Mouse (Mus musculus): ENCODE measurements around the gene Rcc2. TPM values are rescaled to one million over a fixed set of nuclear protein-coding genes. Genes with fewer than 3 reads are reported as not detected.

Gene Rcc2
- polyA plus RNA-seq, 1 experiment from 2014 or later = 13.7 TPM

GRCm38 (mm10) chr4:140718436-140718835 is 18.1 kb downstream of the Rcc2 start:
- Histone ChIP-seq H3K27ac (ENCODE audit: low read length) (no peak overlapping the region), H3K27me3 (replicated peaks; ENCODE audit: control insufficient read depth, insufficient read depth, low read length) (no peaks in the 10 kb centered on the region), H3K36me3 (ENCODE audit: control insufficient read depth, insufficient read depth, low read length) (peaks cover 34% of the 10 kb centered on the region), H3K4me1 (ENCODE audit: control insufficient read depth, insufficient read depth, low read length) (peaks cover 3% of the 10 kb centered on the region; the same call in 1 of the 2 replicates), H3K4me3 (ENCODE audit: low read length) (no peak overlapping the region), H3K9ac (ENCODE audit: low read depth, low read length) (no peak overlapping the region), H3K4me2 (ENCODE audit: low read depth, low read length) (no peak overlapping the region), H3K9me3 (ENCODE audit: control insufficient read depth, low read length) (no peaks in the 10 kb centered on the region)
- ATAC-seq = no peak
- 94% methylated on average over 9 of the region's 9 CpGs for WGBS

- no peak overlapping the region for H3K27ac ChIP-seq (ENCODE audit: low read length)
- H3K36me3 ChIP-seq (ENCODE audit: control insufficient read depth, insufficient read depth, low read length) = peaks cover 25% of the 10 kb centered on the region
- no peaks in the 10 kb centered on the region for H3K4me1 ChIP-seq (ENCODE audit: control insufficient read depth, insufficient read depth, low read length)
- H3K27me3 ChIP-seq (replicated peaks; ENCODE audit: control insufficient read depth, insufficient read depth, low read length) = no peaks in the 10 kb centered on the region
- WGBS = 87% methylated on average over 5 of the region's 5 CpGs
- H3K9ac ChIP-seq (ENCODE audit: low read depth, low read length) = no peak overlapping the region
- no peak overlapping the region for H3K4me3 ChIP-seq (ENCODE audit: low read length)
- H3K4me2 ChIP-seq (ENCODE audit: low read depth, low read length) = no peak overlapping the region
- no peak for ATAC-seq
- no peaks in the 10 kb centered on the region for H3K9me3 ChIP-seq (ENCODE audit: control insufficient read depth, low read length)
Observed at GRCm38 (mm10) chr4:140720091-140720490, 19.8 kb downstream of the Rcc2 start.

GRCm38 (mm10) chr4:140721968-140722490 is 21.7 kb downstream of the Rcc2 start:
- H3K9ac ChIP-seq (ENCODE audit: low read depth, low read length) = no peak overlapping the region
- H3K36me3 ChIP-seq (ENCODE audit: control insufficient read depth, insufficient read depth, low read length) = peaks cover 8% of the 10 kb centered on the region
- H3K4me2 ChIP-seq (ENCODE audit: low read depth, low read length) = no peak overlapping the region
- no peaks in the 10 kb centered on the region for H3K9me3 ChIP-seq (ENCODE audit: control insufficient read depth, low read length)
- ATAC-seq = no peak
- no peak overlapping the region for H3K27ac ChIP-seq (ENCODE audit: low read length)
- no peak overlapping the region for H3K4me3 ChIP-seq (ENCODE audit: low read length)
- 81% methylated on average over 20 of the region's 20 CpGs for WGBS
- H3K4me1 ChIP-seq (ENCODE audit: control insufficient read depth, insufficient read depth, low read length) = no peaks in the 10 kb centered on the region
- H3K27me3 ChIP-seq (replicated peaks; ENCODE audit: control insufficient read depth, insufficient read depth, low read length) = no peaks in the 10 kb centered on the region

- no peak overlapping the region for H3K4me3 ChIP-seq (ENCODE audit: low read length)
- no peak for ATAC-seq
Observed at GRCm38 (mm10) chr4:140722710-140723109, 22.4 kb downstream of the Rcc2 start.

GRCm38 (mm10) chr4:140723192-140723591 is 22.9 kb downstream of the Rcc2 start:
- H3K36me3 ChIP-seq (ENCODE audit: control insufficient read depth, insufficient read depth, low read length) = peaks cover 7% of the 10 kb centered on the region
- no peak for ATAC-seq
- H3K9me3 ChIP-seq (ENCODE audit: control insufficient read depth, low read length) = no peaks in the 10 kb centered on the region
- H3K4me2 ChIP-seq (ENCODE audit: low read depth, low read length) = no peak overlapping the region
- no peaks in the 10 kb centered on the region for H3K4me1 ChIP-seq (ENCODE audit: control insufficient read depth, insufficient read depth, low read length)
- 81% methylated on average over 9 of the region's 9 CpGs for WGBS
- H3K27ac ChIP-seq (ENCODE audit: low read length) = no peak overlapping the region
- H3K27me3 ChIP-seq (replicated peaks; ENCODE audit: control insufficient read depth, insufficient read depth, low read length) = no peaks in the 10 kb centered on the region
- H3K4me3 ChIP-seq (ENCODE audit: low read length) = no peak overlapping the region
- no peak overlapping the region for H3K9ac ChIP-seq (ENCODE audit: low read depth, low read length)

More at GRCm38 (mm10) chr4:140722710-140723109, 22.4 kb downstream of the Rcc2 start:
- Histone ChIP-seq H3K27ac (ENCODE audit: low read length) (no peak overlapping the region), H3K4me2 (ENCODE audit: low read depth, low read length) (no peak overlapping the region), H3K4me1 (ENCODE audit: control insufficient read depth, insufficient read depth, low read length) (no peaks in the 10 kb centered on the region), H3K9me3 (ENCODE audit: control insufficient read depth, low read length) (no peaks in the 10 kb centered on the region), H3K36me3 (ENCODE audit: control insufficient read depth, insufficient read depth, low read length) (peaks cover 7% of the 10 kb centered on the region), H3K27me3 (replicated peaks; ENCODE audit: control insufficient read depth, insufficient read depth, low read length) (no peaks in the 10 kb centered on the region), H3K9ac (ENCODE audit: low read depth, low read length) (no peak overlapping the region)
- WGBS = 76% methylated on average over 9 of the region's 9 CpGs

GRCm38 (mm10) chr4:140723801-140724200 is 23.5 kb downstream of the Rcc2 start:
- H3K9ac ChIP-seq (ENCODE audit: low read depth, low read length) = no peak overlapping the region
- H3K4me1 ChIP-seq (ENCODE audit: control insufficient read depth, insufficient read depth, low read length) = no peaks in the 10 kb centered on the region
- 0 out of 2 replicates have a peak, but pooled peaks have one; percentile 33 for ATAC-seq
- no peak overlapping the region for H3K27ac ChIP-seq (ENCODE audit: low read length)
- H3K36me3 ChIP-seq (ENCODE audit: control insufficient read depth, insufficient read depth, low read length) = peaks cover 7% of the 10 kb centered on the region
- 50% methylated on average over 5 of the region's 5 CpGs for WGBS
- H3K27me3 ChIP-seq (replicated peaks; ENCODE audit: control insufficient read depth, insufficient read depth, low read length) = no peaks in the 10 kb centered on the region
- H3K4me3 ChIP-seq (ENCODE audit: low read length) = no peak overlapping the region
- no peaks in the 10 kb centered on the region for H3K9me3 ChIP-seq (ENCODE audit: control insufficient read depth, low read length)
- no peak overlapping the region for H3K4me2 ChIP-seq (ENCODE audit: low read depth, low read length)

- no peak for ATAC-seq
- Histone ChIP-seq H3K4me1 (ENCODE audit: control insufficient read depth, insufficient read depth, low read length) (no peaks in the 10 kb centered on the region), H3K27ac (ENCODE audit: low read length) (no peak overlapping the region), H3K9ac (ENCODE audit: low read depth, low read length) (no peak overlapping the region), H3K4me3 (ENCODE audit: low read length) (no peak overlapping the region), H3K27me3 (replicated peaks; ENCODE audit: control insufficient read depth, insufficient read depth, low read length) (no peaks in the 10 kb centered on the region), H3K9me3 (ENCODE audit: control insufficient read depth, low read length) (no peaks in the 10 kb centered on the region), H3K36me3 (ENCODE audit: control insufficient read depth, insufficient read depth, low read length) (no peaks in the 10 kb centered on the region; the same call in none of the 2 replicates), H3K4me2 (ENCODE audit: low read depth, low read length) (no peak overlapping the region)
- WGBS = 69% methylated on average over 6 of the region's 6 CpGs
Observed at GRCm38 (mm10) chr4:140724739-140725138, 24.4 kb downstream of the Rcc2 start.

GRCm38 (mm10) chr4:140726907-140727306 is 26.6 kb downstream of the Rcc2 start:
- Histone ChIP-seq H3K4me2 (ENCODE audit: low read depth, low read length) (no peak overlapping the region), H3K27me3 (replicated peaks; ENCODE audit: control insufficient read depth, insufficient read depth, low read length) (no peaks in the 10 kb centered on the region), H3K36me3 (ENCODE audit: control insufficient read depth, insufficient read depth, low read length) (no peaks in the 10 kb centered on the region), H3K9ac (ENCODE audit: low read depth, low read length) (no peak overlapping the region), H3K9me3 (ENCODE audit: control insufficient read depth, low read length) (no peaks in the 10 kb centered on the region), H3K4me3 (ENCODE audit: low read length) (no peak overlapping the region), H3K4me1 (ENCODE audit: control insufficient read depth, insufficient read depth, low read length) (no peaks in the 10 kb centered on the region), H3K27ac (ENCODE audit: low read length) (no peak overlapping the region)
- WGBS = 80% methylated on average over 12 of the region's 12 CpGs
- ATAC-seq = no peak

- Histone ChIP-seq H3K4me2 (ENCODE audit: low read depth, low read length) (no peak overlapping the region), H3K36me3 (ENCODE audit: control insufficient read depth, insufficient read depth, low read length) (no peaks in the 10 kb centered on the region), H3K9me3 (ENCODE audit: control insufficient read depth, low read length) (no peaks in the 10 kb centered on the region), H3K4me3 (ENCODE audit: low read length) (no peak overlapping the region), H3K27me3 (replicated peaks; ENCODE audit: control insufficient read depth, insufficient read depth, low read length) (no peaks in the 10 kb centered on the region), H3K4me1 (ENCODE audit: control insufficient read depth, insufficient read depth, low read length) (peaks cover 3% of the 10 kb centered on the region; the same call in 1 of the 2 replicates), H3K27ac (ENCODE audit: low read length) (no peak overlapping the region), H3K9ac (ENCODE audit: low read depth, low read length) (no peak overlapping the region)
- no peak for ATAC-seq
- WGBS = 79% methylated on average over 4 of the region's 4 CpGs
Observed at GRCm38 (mm10) chr4:140731654-140732053, 31.3 kb downstream of the Rcc2 start.

GRCm38 (mm10) chr4:140732871-140733270 is 32.5 kb downstream of the Rcc2 start:
- Histone ChIP-seq H3K4me1 (ENCODE audit: control insufficient read depth, insufficient read depth, low read length) (peaks cover 3% of the 10 kb centered on the region; the same call in 1 of the 2 replicates), H3K9me3 (ENCODE audit: control insufficient read depth, low read length) (no peaks in the 10 kb centered on the region), H3K27ac (ENCODE audit: low read length) (no peak overlapping the region), H3K27me3 (replicated peaks; ENCODE audit: control insufficient read depth, insufficient read depth, low read length) (no peaks in the 10 kb centered on the region), H3K4me2 (ENCODE audit: low read depth, low read length) (no peak overlapping the region), H3K36me3 (ENCODE audit: control insufficient read depth, insufficient read depth, low read length) (no peaks in the 10 kb centered on the region), H3K4me3 (ENCODE audit: low read length) (no peak overlapping the region), H3K9ac (ENCODE audit: low read depth, low read length) (no peak overlapping the region)
- no peak for ATAC-seq
- WGBS = 63% methylated on average over 7 of the region's 7 CpGs
